Mouse (Mus musculus): Measurements from ENCODE around the gene Cited1. TPM values are rescaled to one million over a fixed set of nuclear protein-coding genes. Genes with fewer than 3 reads are reported as not detected.
"Not testable (repeated sequence)": the region's sequence is repeated elsewhere in the genome, so short reads cannot be mapped to it uniquely, and the experiment has no call there.

Cited1 gene
- polyA plus RNA-seq, 1 experiment from 2014 or later: 602 TPM

DNA sequence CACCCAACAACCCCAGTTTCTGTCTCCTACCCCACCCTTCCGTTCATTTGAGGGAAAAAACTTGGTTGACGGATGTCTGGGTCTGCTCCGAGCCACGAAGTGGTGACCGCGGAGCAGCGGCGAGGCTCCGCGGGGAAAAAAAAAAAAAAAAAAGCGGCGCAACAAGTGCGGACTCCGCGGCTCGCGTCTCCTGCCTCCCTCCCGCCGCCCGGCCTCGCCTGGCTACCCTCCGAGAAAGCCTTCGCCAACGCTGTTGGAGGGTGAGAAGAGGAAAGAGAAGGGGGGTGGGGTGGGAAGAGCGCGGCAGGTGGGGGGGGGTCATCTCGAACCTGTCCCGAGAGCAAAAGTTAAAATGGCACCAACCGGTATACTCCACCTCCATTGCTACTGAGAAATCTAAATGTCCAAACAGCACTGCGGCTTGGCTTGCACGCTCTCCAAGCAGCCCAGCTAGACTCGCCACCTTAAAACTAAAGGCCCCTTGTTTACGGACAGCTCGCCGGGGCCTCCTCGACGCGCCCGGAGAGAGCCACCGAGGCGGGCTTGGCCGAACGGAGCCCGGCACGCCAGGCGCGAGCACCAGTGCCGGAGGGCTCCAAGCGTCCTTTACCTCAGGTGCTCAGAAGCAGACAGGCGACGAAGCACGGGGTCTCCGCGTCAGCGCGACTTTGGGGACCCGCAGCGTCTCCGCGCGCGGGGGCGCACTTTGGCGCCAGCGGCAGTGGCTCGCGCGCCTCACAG is 1.7 kb downstream of the Cited1 start:
- Histone ChIP-seq H3K9ac (ENCODE audit: low read length) (peak overlapping the region; percentile 79), H3K27ac (replicated peaks in 1 of 2; ENCODE audit: control insufficient read depth in 1 of 2, insufficient read depth in 1 of 2, low read depth in 2 of 2, low read length in 2 of 2) (peak overlapping the region; percentile 46 to 74; a peak in 3 of 4 replicates), H3K27me3 (ENCODE audit: control insufficient read depth, insufficient read depth, low read length) (peaks cover 11% of the 10 kb centered on the region; the same call in 1 of the 2 replicates), H3K36me3 (ENCODE audit: control insufficient read depth, insufficient read depth, low read length) (0 out of 2 replicates have a peak, but pooled peaks cover 8% of the 10 kb centered on the region), H3K4me2 (ENCODE audit: low read length) (peak overlapping the region; percentile 69), H3K4me3 (ENCODE audit: control insufficient read depth in 1 of 2, insufficient read depth in 1 of 2, low read depth in 1 of 2, low read length in 2 of 2) (peak overlapping the region; percentile 57 to 60), H3K4me1 (ENCODE audit: control insufficient read depth in 2 of 2, insufficient read depth in 2 of 2, low read length in 2 of 2) (no peaks in the 10 kb centered on the region), H3K9me3 (ENCODE audit: control insufficient read depth, low read length) (0 out of 2 replicates have a peak, but pooled peaks cover 3% of the 10 kb centered on the region)
- ATAC-seq (ENCODE audit: insufficient number of reproducible peaks, insufficient read depth, low FRiP score, low read depth): no peak
- WGBS: 13% methylated on average over 65 of the region's 68 CpGs

DNA sequence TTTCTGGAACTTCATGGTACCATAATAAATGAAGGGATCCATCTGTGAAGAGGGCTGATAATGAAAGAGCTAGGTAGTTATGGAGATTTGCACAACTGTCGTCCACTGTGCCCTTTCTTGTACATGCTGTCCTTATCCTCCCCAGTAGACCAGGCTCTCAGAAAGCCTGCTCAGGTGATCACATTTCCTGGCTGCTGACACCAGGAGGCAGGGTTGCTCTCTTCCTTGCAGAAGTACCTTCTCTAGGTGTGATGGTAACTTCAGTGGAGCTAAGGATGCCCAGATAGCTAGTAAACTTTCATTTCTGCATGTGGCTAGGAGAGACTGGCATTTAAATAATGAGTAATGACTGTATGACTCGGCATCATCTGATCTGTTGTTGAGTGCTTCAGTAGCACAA is 7.6 kb downstream of the Cited1 start:
- no peaks in the 10 kb centered on the region for H3K4me1 ChIP-seq (ENCODE audit: control insufficient read depth in 2 of 2, insufficient read depth in 2 of 2, low read length in 2 of 2)
- H3K4me2 ChIP-seq (ENCODE audit: low read length): no peak overlapping the region
- no peak overlapping the region for H3K9ac ChIP-seq (ENCODE audit: low read length)
- H3K36me3 ChIP-seq (ENCODE audit: control insufficient read depth, insufficient read depth, low read length): 0 out of 2 replicates have a peak, but pooled peaks cover 8% of the 10 kb centered on the region
- no peaks in the 10 kb centered on the region for H3K9me3 ChIP-seq (ENCODE audit: control insufficient read depth, low read length)
- 48% methylated on average over 2 of the region's 2 CpGs for WGBS
- H3K4me3 ChIP-seq (ENCODE audit: control insufficient read depth in 1 of 2, insufficient read depth in 1 of 2, low read depth in 1 of 2, low read length in 2 of 2): no peak overlapping the region
- ATAC-seq (ENCODE audit: insufficient number of reproducible peaks, insufficient read depth, low FRiP score, low read depth): no peak
- H3K27ac ChIP-seq (replicated peaks in 1 of 2; ENCODE audit: control insufficient read depth in 1 of 2, insufficient read depth in 1 of 2, low read depth in 2 of 2, low read length in 2 of 2): no peak overlapping the region
- peaks cover 12% of the 10 kb centered on the region; the same call in 1 of the 2 replicates for H3K27me3 ChIP-seq (ENCODE audit: control insufficient read depth, insufficient read depth, low read length)

DNA sequence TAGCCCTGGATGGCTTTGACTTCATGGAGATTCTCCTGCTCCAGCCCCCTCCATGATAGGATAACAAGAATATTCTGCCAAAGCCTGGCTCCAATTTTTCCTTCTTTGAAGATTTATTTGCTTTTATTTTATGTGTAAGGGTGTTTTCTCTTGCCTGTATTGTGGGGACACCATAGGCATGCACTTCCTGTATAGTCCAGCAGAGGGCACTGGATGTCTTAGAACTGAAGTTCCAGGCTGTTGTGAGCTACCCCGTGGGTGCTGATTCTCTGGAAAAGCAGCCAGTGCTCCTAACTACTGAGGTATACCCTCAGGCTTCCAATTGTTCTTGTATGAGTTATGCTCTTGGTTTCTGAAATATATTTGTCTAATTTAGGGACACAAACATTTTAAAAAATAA is 32.9 kb downstream of the Cited1 start:
- H3K4me2 ChIP-seq (ENCODE audit: low read length): no peak overlapping the region
- H3K27me3 ChIP-seq (ENCODE audit: control insufficient read depth, insufficient read depth, low read length): no peaks in the 10 kb centered on the region
- H3K9me3 ChIP-seq (ENCODE audit: control insufficient read depth, low read length): no peaks in the 10 kb centered on the region
- no peak overlapping the region for H3K9ac ChIP-seq (ENCODE audit: low read length)
- no peaks in the 10 kb centered on the region for H3K36me3 ChIP-seq (ENCODE audit: control insufficient read depth, insufficient read depth, low read length)
- no peaks in the 10 kb centered on the region for H3K4me1 ChIP-seq (ENCODE audit: control insufficient read depth in 2 of 2, insufficient read depth in 2 of 2, low read length in 2 of 2)
- no peak overlapping the region for H3K27ac ChIP-seq (replicated peaks in 1 of 2; ENCODE audit: control insufficient read depth in 1 of 2, insufficient read depth in 1 of 2, low read depth in 2 of 2, low read length in 2 of 2)
- no peak overlapping the region for H3K4me3 ChIP-seq (ENCODE audit: control insufficient read depth in 1 of 2, insufficient read depth in 1 of 2, low read depth in 1 of 2, low read length in 2 of 2)
- no peak for ATAC-seq (ENCODE audit: insufficient number of reproducible peaks, insufficient read depth, low FRiP score, low read depth)
- WGBS: 23% methylated on average over 1 of the region's 1 CpGs

DNA sequence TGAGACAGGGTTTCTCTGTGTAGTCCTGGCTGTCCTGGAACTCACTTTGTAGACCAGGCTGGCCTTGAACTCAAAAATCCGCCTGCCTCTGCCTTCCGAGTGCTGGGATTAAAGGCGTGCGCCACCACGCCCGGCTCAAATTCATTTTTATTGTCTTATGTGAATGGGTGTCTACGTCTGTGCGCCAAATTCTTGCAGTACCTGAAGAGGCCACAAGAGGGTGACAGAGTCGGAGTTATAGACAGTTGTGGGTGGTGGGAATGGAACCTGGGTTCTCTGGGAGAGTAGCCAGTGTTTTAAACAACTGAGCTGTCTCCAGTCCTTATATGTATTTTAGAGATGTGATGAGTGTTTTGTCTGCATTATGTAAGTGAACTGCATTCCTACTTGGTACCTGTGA is 36.6 kb downstream of the Cited1 start:
- not testable (repeated sequence) for H3K4me1 ChIP-seq (ENCODE audit: control insufficient read depth in 2 of 2, insufficient read depth in 2 of 2, low read length in 2 of 2); H3K4me2 ChIP-seq (ENCODE audit: low read length); H3K36me3 ChIP-seq (ENCODE audit: control insufficient read depth, insufficient read depth, low read length); H3K9ac ChIP-seq (ENCODE audit: low read length); H3K27me3 ChIP-seq (ENCODE audit: control insufficient read depth, insufficient read depth, low read length); ATAC-seq (ENCODE audit: insufficient number of reproducible peaks, insufficient read depth, low FRiP score, low read depth); H3K9me3 ChIP-seq (ENCODE audit: control insufficient read depth, low read length); H3K27ac ChIP-seq (replicated peaks in 1 of 2; ENCODE audit: control insufficient read depth in 1 of 2, insufficient read depth in 1 of 2, low read depth in 2 of 2, low read length in 2 of 2); H3K4me3 ChIP-seq (ENCODE audit: control insufficient read depth in 1 of 2, insufficient read depth in 1 of 2, low read depth in 1 of 2, low read length in 2 of 2)
- WGBS: 44% methylated on average over 9 of the region's 9 CpGs

Small RNA genes lying within 50 kb of the gene (microRNA-seq; reads per million reads assigned to microRNA genes)
- gene Gm26318: not detected

Other genes starting within 250 kb of the Cited1 start
- gene Rtl5, start 180.9 kb downstream of the Cited1 start, polyA plus RNA-seq (2014; fragmentation: Nextera tagmentation; extraction: Ambion mirVana): 0.53 and 0.55 TPM in 2 replicates
- gene Pin4, start 132.7 kb downstream of the Cited1 start, polyA plus RNA-seq (2014; fragmentation: Nextera tagmentation; extraction: Ambion mirVana): 44.1 and 51.2 TPM in 2 replicates
- 7.7 and 9.1 TPM in 2 replicates for gene Ercc6l, start 95.1 kb downstream of the Cited1 start, polyA plus RNA-seq (2014; fragmentation: Nextera tagmentation; extraction: Ambion mirVana)
- 544 and 601 TPM in 2 replicates for gene Rps4x, start 62.8 kb downstream of the Cited1 start, polyA plus RNA-seq (2014; fragmentation: Nextera tagmentation; extraction: Ambion mirVana)

Measured in heart, embryonic 14.5 days (tissue).